ENCODE assay signal across 23 mouse cellular contexts in the genomic region with DNA sequence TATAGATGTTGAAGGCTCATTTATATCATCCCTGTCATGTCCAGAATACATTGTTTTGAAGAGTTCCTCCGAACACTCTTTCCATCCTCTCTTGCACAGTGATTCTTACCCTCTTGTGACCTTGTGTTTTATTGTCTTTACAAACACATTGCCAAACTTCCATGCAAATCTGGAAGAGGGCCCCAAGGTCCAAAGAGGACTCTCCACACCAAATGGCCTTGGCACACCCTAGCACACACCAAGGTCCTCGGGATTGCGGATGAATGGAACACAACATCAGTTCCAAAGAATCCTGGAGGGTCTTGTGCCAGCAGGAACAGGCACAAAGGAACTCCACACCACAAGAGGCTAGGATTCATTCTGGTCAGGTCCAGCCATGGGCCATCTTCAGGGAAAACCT. TPM values are rescaled to one million over a fixed set of nuclear protein-coding genes. Genes with fewer than 3 reads are reported as not detected.
DNase-seq lines count a peak whose midpoint lies in the region; TF ChIP-seq lines count a peak whose summit lies in the region.
"Had no signal": no experiment of that assay in that cellular context is flagged by ENCODE, and none has a peak within 500 bp of the region (broad histone marks: within the 10 kb centered on the region; RNA-seq: fewer than 3 reads in every experiment).

No protein-coding gene starts in this region.

- H3K4me1 ChIP-seq in testis, adult 2 months (ENCODE audit: control insufficient read depth, insufficient read depth, low read length) = no peaks in the 10 kb centered on the region; the same call in 1 of the 2 replicates
- H3K4me1 ChIP-seq: embryonic facial prominence, embryonic 10.5 days; embryonic facial prominence, embryonic 12.5 days; forebrain, embryonic 13.5 days; forebrain, embryonic 15.5 days had no signal

- no peaks in the 10 kb centered on the region for H3K36me3 ChIP-seq in testis, adult 2 months (ENCODE audit: control insufficient read depth, insufficient read depth, low read length)
- H3K36me3 ChIP-seq: embryonic facial prominence, embryonic 10.5 days; embryonic facial prominence, embryonic 12.5 days; forebrain, embryonic 15.5 days had no signal

- H3K4me3 ChIP-seq in testis, adult 2 months (ENCODE audit: control insufficient read depth, low read depth, low read length) = peak overlapping the region; percentile 2; the same call in 1 of the 2 replicates
- H3K4me3 ChIP-seq: embryonic facial prominence, embryonic 10.5 days; embryonic facial prominence, embryonic 12.5 days; forebrain, embryonic 13.5 days; forebrain, embryonic 15.5 days had no signal

- TF ChIP-seq POLR2A in testis, adult 2 months (IDR thresholded peaks at IDR 0.05; ENCODE audit: control insufficient read depth, low read depth, low read length) = no peak

- no peaks in the 10 kb centered on the region for H3K27me3 ChIP-seq in testis, adult 2 months (ENCODE audit: control insufficient read depth, insufficient read depth, low read length)
- H3K27me3 ChIP-seq: embryonic facial prominence, embryonic 12.5 days; forebrain, embryonic 13.5 days; forebrain, embryonic 15.5 days had no signal

- TF ChIP-seq CTCF in testis, adult 2 months (IDR thresholded peaks at IDR 0.05; ENCODE audit: control insufficient read depth, insufficient read depth, insufficient replicate concordance, low read depth, low read length) = no peak

- no peak overlapping the region for H3K27ac ChIP-seq in testis, adult 2 months (ENCODE audit: control insufficient read depth, insufficient read depth, low read depth, low read length)
- H3K27ac ChIP-seq: embryonic facial prominence, embryonic 10.5 days; embryonic facial prominence, embryonic 12.5 days; forebrain, embryonic 13.5 days; forebrain, embryonic 15.5 days had no signal

- DNase-seq in adrenal gland, adult 2 months = peak; percentile 54
- DNase-seq in adrenal gland, adult 18-20 months (ENCODE audit: low spot score in 2 of 2) = no peak
- peak; percentile 3 for DNase-seq in adrenal gland, postnatal 10 days
- DNase-seq in adrenal gland, postnatal 4 days (ENCODE audit: low spot score in 2 of 2) = no peak
- no peak for DNase-seq in testis, postnatal 10 days (ENCODE audit: low spot score)
- no peak for DNase-seq in B cell, adult 2 months
- DNase-seq: cerebellum, adult 11-12 months; cerebellum, adult 2 months; cerebellum, adult 9-10 months; cerebellum, postnatal 10 days; cerebellum, postnatal 25 days; forebrain, postnatal 0 days had no signal

RNA-seq across cellular contexts. Expression of a gene that starts 18.4 kb away (rescaled TPM):
- not detected for total RNA-seq in adrenal gland, adult 2 months (2021)
- polyA plus RNA-seq in adrenal gland, adult 2 months (2012; rRNA removed) = not detected in 2 replicates
- not detected for total RNA-seq in adrenal gland, adult 18-20 months (2021)
- not detected for total RNA-seq in adrenal gland, postnatal 10 days (2021)
- not detected for total RNA-seq in adrenal gland, postnatal 4 days (2021)
- not detected in 2 replicates for polyA plus RNA-seq in testis, adult 2 months (2012; rRNA removed)
- total RNA-seq: ES-E14; forebrain, postnatal 0 days; MEL had no signal
- polyA plus RNA-seq: C2C12; cerebellum, adult 2 months; cortical plate, adult 2 months; embryonic facial prominence, embryonic 10.5 days; embryonic facial prominence, embryonic 12.5 days; embryonic facial prominence, embryonic 14.5 days; forebrain, embryonic 11.5 days; forebrain, embryonic 13.5 days; forebrain, embryonic 15.5 days; forebrain, postnatal 0 days had no signal

RNA-seq across cellular contexts. Expression of a gene that starts 30.0 kb away (rescaled TPM):
- not detected for total RNA-seq in adrenal gland, adult 2 months (2021)
- not detected in 2 replicates for polyA plus RNA-seq in adrenal gland, adult 2 months (2012; rRNA removed)
- total RNA-seq in adrenal gland, adult 18-20 months (2021) = not detected
- total RNA-seq in adrenal gland, postnatal 10 days (2021) = not detected
- total RNA-seq in adrenal gland, postnatal 4 days (2021) = not detected
- polyA plus RNA-seq in testis, adult 2 months (2012; rRNA removed) = not detected in 2 replicates
- total RNA-seq: ES-E14; forebrain, postnatal 0 days; MEL had no signal
- polyA plus RNA-seq: C2C12; cerebellum, adult 2 months; cortical plate, adult 2 months; embryonic facial prominence, embryonic 10.5 days; embryonic facial prominence, embryonic 12.5 days; embryonic facial prominence, embryonic 14.5 days; forebrain, embryonic 11.5 days; forebrain, embryonic 13.5 days; forebrain, embryonic 15.5 days; forebrain, postnatal 0 days had no signal

RNA-seq across cellular contexts. Expression of a gene that starts 42.3 kb away (rescaled TPM):
- not detected for total RNA-seq in adrenal gland, adult 2 months (2021)
- not detected in 2 replicates for polyA plus RNA-seq in adrenal gland, adult 2 months (2012; rRNA removed)
- total RNA-seq in adrenal gland, adult 18-20 months (2021) = not detected
- not detected for total RNA-seq in adrenal gland, postnatal 10 days (2021)
- not detected for total RNA-seq in adrenal gland, postnatal 4 days (2021)
- polyA plus RNA-seq in testis, adult 2 months (2012; rRNA removed) = not detected in 2 replicates
- total RNA-seq: ES-E14; forebrain, postnatal 0 days; MEL had no signal
- polyA plus RNA-seq: C2C12; cerebellum, adult 2 months; cortical plate, adult 2 months; embryonic facial prominence, embryonic 10.5 days; embryonic facial prominence, embryonic 12.5 days; embryonic facial prominence, embryonic 14.5 days; forebrain, embryonic 11.5 days; forebrain, embryonic 13.5 days; forebrain, embryonic 15.5 days; forebrain, postnatal 0 days had no signal

RNA-seq across cellular contexts. Expression of a gene that starts 55.2 kb away (rescaled TPM):
- not detected for total RNA-seq in adrenal gland, adult 2 months (2021)
- polyA plus RNA-seq in adrenal gland, adult 2 months (2012; rRNA removed) = not detected in 2 replicates
- total RNA-seq in adrenal gland, adult 18-20 months (2021) = not detected
- not detected for total RNA-seq in adrenal gland, postnatal 10 days (2021)
- not detected for total RNA-seq in adrenal gland, postnatal 4 days (2021)
- not detected in 2 replicates for polyA plus RNA-seq in testis, adult 2 months (2012; rRNA removed)
- total RNA-seq: ES-E14; forebrain, postnatal 0 days; MEL had no signal
- polyA plus RNA-seq: C2C12; cerebellum, adult 2 months; cortical plate, adult 2 months; embryonic facial prominence, embryonic 10.5 days; embryonic facial prominence, embryonic 12.5 days; embryonic facial prominence, embryonic 14.5 days; forebrain, embryonic 11.5 days; forebrain, embryonic 13.5 days; forebrain, embryonic 15.5 days; forebrain, postnatal 0 days had no signal

Comparison
In these comparisons a context has a peak if more than half of its experiments do, and no peak if none do; other contexts are left out.
1. DNase-seq: peak in adrenal gland, adult 2 months (single experiment) and adrenal gland, postnatal 10 days (single experiment); none in adrenal gland, adult 18-20 months (0 of 2), adrenal gland, postnatal 4 days (0 of 2), testis, postnatal 10 days (single experiment) and B cell, adult 2 months (0 of 2).